Mouse (Mus musculus) splenic B cell, adult 2 months (primary cell): Measurements from ENCODE around the gene Cwc15.

Source experiments
- DNase-seq: peaks from one replicate; pipeline ENCODE4 v3.0.0-alpha.2; 2011; ENCODE audit warnings: low read depth, low spot score
- H3K27me3 ChIP-seq: 2 replicates; pipeline ENCODE4 v1.6.1; 2012; ENCODE audit warnings: mild to moderate bottlenecking, low read length, moderate library complexity, mixed read lengths; ENCODE audit not compliant: control insufficient read depth, poor library complexity, insufficient read depth, severe bottlenecking
- H3K36me3 ChIP-seq: 2 replicates; pipeline ENCODE4 v1.6.1; 2012; ENCODE audit warnings: mild to moderate bottlenecking, low read length, moderate library complexity, mixed read lengths; ENCODE audit not compliant: control insufficient read depth, poor library complexity, insufficient read depth, severe bottlenecking

Cwc15 gene

GRCm38 (mm10) chr9:14530004-14530403 is 29.6 kb downstream of the Cwc15 start:
- Histone ChIP-seq H3K27me3 (no peaks in the 10 kb centered on the region), H3K36me3 (no peaks in the 10 kb centered on the region)
- no peak for DNase-seq

DNA sequence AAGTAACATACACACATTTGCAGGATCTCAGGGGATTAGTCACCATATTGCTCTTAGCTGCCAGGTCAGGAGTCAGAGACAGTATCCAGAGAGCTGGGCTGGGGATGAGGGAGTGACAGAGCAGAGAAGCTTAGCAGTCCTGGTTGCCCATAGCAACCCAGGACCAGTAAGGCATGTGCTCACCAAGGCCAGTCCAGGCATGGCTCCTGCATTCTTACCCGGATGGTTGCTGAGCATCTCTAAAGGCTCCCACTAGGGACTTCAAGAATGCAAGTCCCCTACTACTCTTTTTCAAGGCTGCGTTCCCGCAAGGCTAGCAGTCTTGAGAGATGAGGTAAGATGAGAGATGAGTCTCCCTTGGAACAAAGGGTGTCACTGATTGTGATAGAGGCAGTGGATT is 31.9 kb downstream of the Cwc15 start:
- no peaks in the 10 kb centered on the region for H3K27me3 ChIP-seq
- no peaks in the 10 kb centered on the region for H3K36me3 ChIP-seq
- DNase-seq = no peak

GRCm38 (mm10) chr9:14533659-14534058 is 33.2 kb downstream of the Cwc15 start:
- Histone ChIP-seq H3K36me3 (no peaks in the 10 kb centered on the region), H3K27me3 (no peaks in the 10 kb centered on the region)
- DNase-seq = no peak

DNA sequence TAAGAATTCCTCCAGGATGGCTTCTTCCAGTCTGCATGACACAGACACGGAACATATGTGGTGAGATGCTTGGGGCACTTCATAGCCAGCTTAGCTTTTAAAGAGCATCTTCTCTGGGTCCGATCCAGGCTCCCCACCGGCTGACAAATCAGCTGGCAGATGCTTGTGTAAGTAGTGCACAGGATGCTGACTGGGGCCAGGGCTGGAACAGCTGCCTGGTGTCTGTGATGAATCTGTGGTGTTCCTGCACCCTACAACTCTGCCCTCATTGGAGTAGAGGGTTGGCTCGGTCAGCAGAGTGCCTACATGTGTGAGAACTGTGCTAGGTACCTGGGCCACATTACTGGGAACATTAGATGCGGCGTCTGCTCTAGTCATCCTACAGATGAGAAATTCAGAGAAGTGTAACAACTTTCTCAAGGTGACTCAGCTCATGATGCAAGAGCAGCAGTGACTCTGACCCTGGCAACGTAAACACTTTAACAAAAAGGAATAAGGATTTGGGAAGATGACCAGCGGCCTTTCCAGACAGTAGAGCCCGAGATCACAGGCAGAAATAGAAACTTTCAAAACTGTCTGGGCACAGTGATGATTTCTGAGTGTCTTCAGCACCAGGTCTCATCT is 34.5 kb downstream of the Cwc15 start:
- no peak for DNase-seq
- H3K27me3 ChIP-seq = no peaks in the 10 kb centered on the region
- no peaks in the 10 kb centered on the region for H3K36me3 ChIP-seq

DNA sequence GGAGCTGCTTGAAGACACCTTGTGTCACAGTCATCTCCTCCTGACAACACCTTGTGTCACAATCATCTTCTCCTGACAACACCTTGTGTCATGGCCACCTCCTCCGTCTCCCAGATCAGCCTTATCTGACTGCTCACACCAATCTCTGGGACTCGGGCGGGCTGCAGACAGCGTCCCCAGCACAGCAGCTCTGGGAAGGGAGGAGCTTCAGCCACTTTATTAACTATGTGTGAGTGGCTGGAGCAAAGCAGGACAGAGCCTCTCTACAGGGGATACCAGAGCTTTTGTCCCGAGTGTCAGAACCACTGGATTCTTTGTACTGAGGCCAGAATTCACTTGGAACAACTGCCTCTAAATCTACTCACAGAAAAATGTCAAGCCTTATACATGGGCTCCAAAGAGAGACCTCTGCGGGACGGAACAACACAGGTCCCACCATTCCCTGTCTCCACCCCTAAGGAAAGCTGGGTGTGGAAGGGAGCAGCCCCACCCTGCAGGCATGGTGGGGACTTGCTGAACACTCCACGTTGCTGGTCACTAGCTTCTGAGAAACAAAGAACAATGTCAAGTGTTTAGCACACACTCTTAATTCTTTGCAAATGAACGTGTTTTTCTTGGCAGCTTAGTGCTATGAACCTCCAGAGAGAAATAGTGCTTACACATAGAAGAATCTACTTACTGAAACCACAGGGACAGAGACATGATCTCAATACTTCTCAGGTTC is 43.8 kb downstream of the Cwc15 start:
- DNase-seq = no peak
- no peaks in the 10 kb centered on the region for H3K27me3 ChIP-seq
- H3K36me3 ChIP-seq = no peaks in the 10 kb centered on the region

DNA sequence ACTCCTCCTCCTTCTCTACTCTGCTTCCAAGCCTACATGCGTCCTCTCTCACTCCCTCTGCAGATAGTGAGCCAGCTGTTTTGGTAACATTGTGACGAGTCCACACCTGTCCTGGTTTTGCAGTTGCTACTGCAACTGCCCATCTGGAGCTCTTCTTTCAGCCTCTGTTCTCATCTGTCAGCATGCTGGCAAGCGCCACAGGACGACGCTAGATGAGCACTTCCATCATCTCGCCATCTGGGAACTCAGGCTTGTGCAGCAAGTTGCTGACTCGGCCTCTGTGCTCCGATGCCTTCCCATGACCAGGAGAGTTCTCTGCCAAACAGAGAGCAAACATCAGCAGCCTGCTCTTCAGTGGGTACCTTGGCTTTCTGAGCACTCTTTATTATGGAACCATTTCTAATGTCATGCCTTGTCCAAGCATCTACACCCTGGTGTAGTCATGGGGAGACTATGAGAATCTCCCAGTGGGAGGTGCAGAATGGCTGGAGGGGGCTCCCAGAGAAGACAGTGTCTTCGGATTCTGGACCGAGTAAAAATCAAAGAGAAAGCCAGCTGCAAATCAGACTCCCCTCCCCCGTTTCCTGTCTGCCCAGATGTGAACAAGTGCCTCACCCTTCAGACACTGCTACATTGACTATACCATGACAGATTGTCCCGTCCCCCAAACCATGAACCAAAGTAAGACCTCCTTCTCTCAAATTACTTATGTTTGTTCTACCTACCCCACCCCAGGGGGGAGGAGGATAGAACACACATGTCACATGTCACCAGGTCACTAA is 47.4 kb downstream of the Cwc15 start:
- no peaks in the 10 kb centered on the region for H3K36me3 ChIP-seq
- DNase-seq = no peak
- H3K27me3 ChIP-seq = no peaks in the 10 kb centered on the region

- no peak for DNase-seq
- Histone ChIP-seq H3K36me3 (no peaks in the 10 kb centered on the region), H3K27me3 (no peaks in the 10 kb centered on the region)
These were observed 47.9 kb downstream of the Cwc15 start for GRCm38 (mm10) chr9:14548366-14548761.

GRCm38 (mm10) chr9:14558332-14558731 is 57.9 kb downstream of the Cwc15 start:
- H3K36me3 ChIP-seq = no peaks in the 10 kb centered on the region
- H3K27me3 ChIP-seq = no peaks in the 10 kb centered on the region
- DNase-seq = no peak

GRCm38 (mm10) chr9:14559430-14559829 is 59.0 kb downstream of the Cwc15 start:
- no peak for DNase-seq
- Histone ChIP-seq H3K27me3 (no peaks in the 10 kb centered on the region), H3K36me3 (no peaks in the 10 kb centered on the region)

GRCm38 (mm10) chr9:14559996-14560395 is 59.6 kb downstream of the Cwc15 start:
- no peaks in the 10 kb centered on the region for H3K36me3 ChIP-seq
- H3K27me3 ChIP-seq = no peaks in the 10 kb centered on the region
- DNase-seq = no peak
